Mouse (Mus musculus) forebrain, embryonic 14.5 days (tissue): ENCODE measurements around the gene Ntf5. TPM values are rescaled to one million over a fixed set of nuclear protein-coding genes. Genes with fewer than 3 reads are reported as not detected.
A peak's percentile ranks its signal among the peaks of the same experiment; 100 is the strongest.

Source experiments
- ATAC-seq: fragments of 200-750 bp; cut with Nextera tagmentation; 2 replicates; pipeline ENCODE4 v1.8.0; 2017; ENCODE audit warnings: mild to moderate bottlenecking, moderate library complexity
- DNase-seq: peaks from one replicate; pipeline ENCODE4 v3.0.0-alpha.2; 2015; ENCODE audit warnings: low spot score
- H3K27ac ChIP-seq: fragments of 300-500 bp; sonication (generic); 2 replicates; pipeline ENCODE4 v1.5.1; 2014; ENCODE audit warnings: low read depth, mild to moderate bottlenecking, control low read depth, low read length, moderate library complexity
- H3K27me3 ChIP-seq: fragments of 300-500 bp; sonication (generic); replicated peaks from 2 replicates; pipeline ENCODE4 v1.6.1; 2014; ENCODE audit warnings: low read length, control low read depth, mixed read lengths; ENCODE audit not compliant: control insufficient read depth, insufficient read depth
- H3K36me3 ChIP-seq: fragments of 300-500 bp; sonication (generic); 2 replicates; pipeline ENCODE4 v1.6.1; 2014; ENCODE audit warnings: low read length, control low read depth; ENCODE audit not compliant: control insufficient read depth, insufficient read depth
- H3K4me1 ChIP-seq: fragments of 300-500 bp; sonication (generic); 2 replicates; pipeline ENCODE4 v1.6.1; 2014; ENCODE audit warnings: antibody characterized with exemption, low read length, control low read depth; ENCODE audit not compliant: control insufficient read depth, insufficient read depth
- H3K4me2 ChIP-seq: fragments of 300-500 bp; sonication (generic); 2 replicates; pipeline ENCODE4 v1.6.1; 2014; ENCODE audit warnings: mild to moderate bottlenecking, control low read depth, low read length
- H3K4me3 ChIP-seq: fragments of 300-500 bp; sonication (generic); 2 replicates; pipeline ENCODE4 v1.5.1; 2014; ENCODE audit warnings: low read depth, low read length, control low read depth
- H3K9ac ChIP-seq: fragments of 300-500 bp; sonication (generic); 2 replicates; pipeline ENCODE4 v1.6.1; 2014; ENCODE audit warnings: mild to moderate bottlenecking, low read length, control low read depth, moderate library complexity
- H3K9me3 ChIP-seq: fragments of 300-500 bp; sonication (generic); replicated peaks from 2 replicates; pipeline ENCODE4 v1.6.1; 2016; ENCODE audit warnings: low read length, control low read depth, mixed read lengths; ENCODE audit not compliant: control insufficient read depth
- WGBS: fragments of 180-500 bp; shearing (Covaris S2); extraction: QIAGEN DNeasy Blood & Tissue Kit; methylation state at CpG from one replicate; pipeline ENCODE4 v1.1.7; 2014; 5-methylcytosine and 5-hydroxymethylcytosine counted together
- polyA plus RNA-seq: library from polyadenylated mRNA; unstranded; fragments of >200 nt; fragmentation: Nextera tagmentation; extraction: Ambion mirVana; gene quantifications from 2 replicates; pipeline ENCODE4 v1.2.1, GENCODE M21; 2014

Ntf5 gene
- polyA plus RNA-seq, 1 experiment from 2014 or later, result not detected

- Histone ChIP-seq H3K4me1 (no peaks in the 10 kb centered on the region), H3K9me3 (no peaks in the 10 kb centered on the region), H3K27me3 (peaks cover 83% of the 10 kb centered on the region), H3K27ac (no peak overlapping the region), H3K9ac (no peak overlapping the region), H3K4me3 (no peak overlapping the region), H3K4me2 (no peak overlapping the region), H3K36me3 (no peaks in the 10 kb centered on the region)
- no peak for ATAC-seq
- DNase-seq, result no peak
- 89% methylated on average over 17 of the region's 17 CpGs for WGBS
These were observed 4.5 kb upstream of the Ntf5 start for GRCm38 (mm10) chr7:45408949-45409348.

GRCm38 (mm10) chr7:45409497-45410163, 3.9 kb upstream of the Ntf5 start:
- no peak overlapping the region for H3K27ac ChIP-seq

GRCm38 (mm10) chr7:45412421-45412820, 1.1 kb upstream of the Ntf5 start:
- no peak overlapping the region for H3K9ac ChIP-seq
- DNase-seq (no peak), ATAC-seq (no peak)
- no peak overlapping the region for H3K27ac ChIP-seq
- WGBS, result 86% methylated on average over 2 of the region's 2 CpGs
- no peak overlapping the region for H3K4me3 ChIP-seq
- H3K4me2 ChIP-seq, result no peak overlapping the region
- no peaks in the 10 kb centered on the region for H3K36me3 ChIP-seq
- no peaks in the 10 kb centered on the region for H3K9me3 ChIP-seq
- H3K27me3 ChIP-seq, result peaks cover 92% of the 10 kb centered on the region
- H3K4me1 ChIP-seq, result no peaks in the 10 kb centered on the region

More at GRCm38 (mm10) chr7:45409497-45410163, 3.9 kb upstream of the Ntf5 start:
- Histone ChIP-seq H3K4me3 (no peak overlapping the region), H3K9me3 (no peaks in the 10 kb centered on the region), H3K4me2 (no peak overlapping the region), H3K36me3 (no peaks in the 10 kb centered on the region), H3K27me3 (peaks cover 90% of the 10 kb centered on the region), H3K4me1 (no peaks in the 10 kb centered on the region), H3K9ac (no peak overlapping the region)
- DNase-seq, result no peak
- WGBS, result 88% methylated on average over 8 of the region's 8 CpGs
- no peak for ATAC-seq

GRCm38 (mm10) chr7:45413864-45414739, 607 bp downstream of the Ntf5 start:
- no peaks in the 10 kb centered on the region for H3K36me3 ChIP-seq
- no peaks in the 10 kb centered on the region for H3K9me3 ChIP-seq
- peak overlapping the region; percentile 45 for H3K4me3 ChIP-seq
- H3K4me2 ChIP-seq, result peak overlapping the region; percentile 85
- no peak for DNase-seq
- peak overlapping the region; percentile 64 for H3K9ac ChIP-seq
- WGBS, result 2% methylated on average over 21 of the region's 27 CpGs
- no peak overlapping the region for H3K27ac ChIP-seq
- H3K27me3 ChIP-seq, result peaks cover 91% of the 10 kb centered on the region
- ATAC-seq, result peak; percentile 35; the same call in 1 of the 2 replicates
- H3K4me1 ChIP-seq, result no peaks in the 10 kb centered on the region

GRCm38 (mm10) chr7:45414740-45415224, 1.3 kb downstream of the Ntf5 start:
- WGBS, result 47% methylated on average over 12 of the region's 12 CpGs
- DNase-seq (no peak), ATAC-seq (no peak)
- H3K4me1 ChIP-seq, result no peaks in the 10 kb centered on the region
- H3K27ac ChIP-seq, result no peak overlapping the region
- no peak overlapping the region for H3K4me3 ChIP-seq
- H3K4me2 ChIP-seq, result no peak overlapping the region
- H3K27me3 ChIP-seq, result peaks cover 84% of the 10 kb centered on the region
- no peak overlapping the region for H3K9ac ChIP-seq
- H3K36me3 ChIP-seq, result no peaks in the 10 kb centered on the region
- no peaks in the 10 kb centered on the region for H3K9me3 ChIP-seq

GRCm38 (mm10) chr7:45415636-45416035, 2.1 kb downstream of the Ntf5 start:
- H3K4me3 ChIP-seq, result no peak overlapping the region

GRCm38 (mm10) chr7:45417962-45418492, 4.5 kb downstream of the Ntf5 start:
- H3K4me1 ChIP-seq, result no peaks in the 10 kb centered on the region
- no peak for ATAC-seq

More at GRCm38 (mm10) chr7:45415636-45416035, 2.1 kb downstream of the Ntf5 start:
- Histone ChIP-seq H3K36me3 (no peaks in the 10 kb centered on the region), H3K9ac (peak overlapping the region; percentile 25; the same call in 1 of the 2 replicates), H3K4me1 (no peaks in the 10 kb centered on the region), H3K27me3 (peaks cover 77% of the 10 kb centered on the region), H3K4me2 (no peak overlapping the region), H3K9me3 (no peaks in the 10 kb centered on the region), H3K27ac (no peak overlapping the region)
- 12% methylated on average over 37 of the region's 37 CpGs for WGBS
- DNase-seq, result no peak
- ATAC-seq, result no peak

GRCm38 (mm10) chr7:45419859-45420614, 6.5 kb downstream of the Ntf5 start:
- no peak overlapping the region for H3K27ac ChIP-seq
- no peak overlapping the region for H3K4me3 ChIP-seq
- no peaks in the 10 kb centered on the region for H3K9me3 ChIP-seq
- no peak for ATAC-seq
- H3K27me3 ChIP-seq, result peaks cover 39% of the 10 kb centered on the region
- no peak overlapping the region for H3K9ac ChIP-seq
- H3K36me3 ChIP-seq, result peaks cover 43% of the 10 kb centered on the region
- no peak for DNase-seq
- no peak overlapping the region for H3K4me2 ChIP-seq
- H3K4me1 ChIP-seq, result no peaks in the 10 kb centered on the region
- WGBS, result 12% methylated on average over 27 of the region's 27 CpGs

More at GRCm38 (mm10) chr7:45417962-45418492, 4.5 kb downstream of the Ntf5 start:
- H3K9me3 ChIP-seq, result no peaks in the 10 kb centered on the region
- peaks cover 59% of the 10 kb centered on the region for H3K27me3 ChIP-seq
- H3K4me3 ChIP-seq, result no peak overlapping the region
- peaks cover 22% of the 10 kb centered on the region for H3K36me3 ChIP-seq
- WGBS, result 10% methylated on average over 13 of the region's 13 CpGs
- H3K27ac ChIP-seq, result no peak overlapping the region
- H3K9ac ChIP-seq, result no peak overlapping the region
- H3K4me2 ChIP-seq, result no peak overlapping the region
- DNase-seq, result no peak
